Mouse (Mus musculus): ENCODE measurements around the gene Trim33. TPM values are rescaled to one million over a fixed set of nuclear protein-coding genes. Genes with fewer than 3 reads are reported as not detected.
A peak's percentile ranks its signal among the peaks of the same experiment; 100 is the strongest.

Gene Trim33
- polyA plus RNA-seq (2016; fragmentation: Nextera tagmentation; extraction: Ambion mirVana) = 39.2 and 42.6 TPM in 2 replicates

GRCm38 (mm10) chr3:103279182-103280149 is at the start of gene Trim33:
Trim33 (plus strand) TSS chr3:103279293.
- Histone ChIP-seq H3K4me3 (peak within 1 kb of the TSS; percentile 99), H3K4me1 (peaks cover 22% of the 10 kb centered on the region), H3K36me3 (peaks cover 7% of the 10 kb centered on the region; the same call in 1 of the 2 replicates), H3K27ac (peak within 1 kb of the TSS; percentile 98), H3K9me3 (replicated peaks) (no peaks in the 10 kb centered on the region), H3K9ac (peak within 1 kb of the TSS; percentile 100), H3K4me2 (replicated peaks) (peak within 1 kb of the TSS; percentile 82), H3K27me3 (no peaks in the 10 kb centered on the region)
- peak; percentile 89 for ATAC-seq (ENCODE audit: low FRiP score)
- under 1% methylated on average over 96 of the region's 136 CpGs for WGBS

- peaks cover 7% of the 10 kb centered on the region; the same call in 1 of the 2 replicates for H3K9me3 ChIP-seq (replicated peaks)
- ATAC-seq (ENCODE audit: low FRiP score) = no peak
- H3K36me3 ChIP-seq = no peaks in the 10 kb centered on the region
- 81% methylated on average over 4 of the region's 4 CpGs for WGBS
- no peak overlapping the region for H3K9ac ChIP-seq
- H3K27ac ChIP-seq = no peak overlapping the region
- no peaks in the 10 kb centered on the region for H3K4me1 ChIP-seq
- H3K4me2 ChIP-seq (replicated peaks) = no peak overlapping the region
- H3K27me3 ChIP-seq = no peaks in the 10 kb centered on the region
- no peak overlapping the region for H3K4me3 ChIP-seq
These were observed 46.7 kb upstream of the Trim33 start for GRCm38 (mm10) chr3:103232398-103232797.

GRCm38 (mm10) chr3:103241524-103241923 is 37.6 kb upstream of the Trim33 start:
- no peak overlapping the region for H3K27ac ChIP-seq
- no peaks in the 10 kb centered on the region for H3K4me1 ChIP-seq
- H3K9ac ChIP-seq = no peak overlapping the region
- 93% methylated on average over 2 of the region's 2 CpGs for WGBS
- no peaks in the 10 kb centered on the region for H3K27me3 ChIP-seq
- no peaks in the 10 kb centered on the region for H3K36me3 ChIP-seq
- no peak overlapping the region for H3K4me2 ChIP-seq (replicated peaks)
- no peak for ATAC-seq (ENCODE audit: low FRiP score)
- no peaks in the 10 kb centered on the region for H3K9me3 ChIP-seq (replicated peaks)
- no peak overlapping the region for H3K4me3 ChIP-seq

- Histone ChIP-seq H3K27me3 (no peaks in the 10 kb centered on the region), H3K4me3 (no peak overlapping the region), H3K9me3 (replicated peaks) (no peaks in the 10 kb centered on the region), H3K27ac (no peak overlapping the region), H3K36me3 (no peaks in the 10 kb centered on the region), H3K4me1 (no peaks in the 10 kb centered on the region), H3K4me2 (replicated peaks) (no peak overlapping the region), H3K9ac (no peak overlapping the region)
- WGBS = 92% methylated on average over 3 of the region's 3 CpGs
- no peak for ATAC-seq (ENCODE audit: low FRiP score)
These were observed 36.9 kb upstream of the Trim33 start for GRCm38 (mm10) chr3:103242156-103242555.

GRCm38 (mm10) chr3:103243491-103243890 is 35.6 kb upstream of the Trim33 start:
- H3K9ac ChIP-seq = no peak overlapping the region
- no peak for ATAC-seq (ENCODE audit: low FRiP score)
- WGBS = 89% methylated on average over 2 of the region's 2 CpGs

DNA sequence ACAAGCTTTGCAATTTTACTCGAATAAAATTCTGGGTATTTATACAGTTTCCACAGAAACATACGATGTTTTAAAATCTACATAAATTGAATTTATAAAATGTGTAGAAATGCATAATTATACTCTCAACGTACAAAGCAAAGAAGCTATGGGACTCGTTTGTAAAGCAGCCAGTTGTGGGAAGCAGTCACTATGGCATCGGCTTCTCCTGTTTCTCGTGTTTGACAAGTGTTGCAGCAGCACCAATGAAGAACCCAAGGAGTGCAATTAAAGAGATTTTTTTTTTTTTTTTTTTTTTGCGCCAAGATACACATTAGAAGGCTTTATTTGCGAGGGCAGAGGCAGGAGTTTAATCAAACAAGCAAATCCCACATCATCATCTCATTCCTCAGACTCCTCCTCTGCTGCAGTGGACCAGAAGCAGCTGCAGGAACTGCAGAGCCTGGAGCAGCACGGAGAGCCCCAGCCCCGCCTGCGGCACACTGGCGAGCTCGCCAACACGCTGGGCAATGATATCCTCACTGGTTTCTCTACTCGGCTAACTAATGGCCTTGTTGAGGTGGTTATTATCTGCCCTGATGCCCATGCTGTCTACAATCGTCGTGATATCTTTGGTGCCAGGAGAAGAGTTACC is 32.3 kb upstream of the Trim33 start:
- no peaks in the 10 kb centered on the region for H3K9me3 ChIP-seq (replicated peaks)
- no peak overlapping the region for H3K4me2 ChIP-seq (replicated peaks)
- H3K36me3 ChIP-seq = no peaks in the 10 kb centered on the region
- no peak overlapping the region for H3K27ac ChIP-seq
- no peak for ATAC-seq (ENCODE audit: low FRiP score)
- WGBS = 83% methylated on average over 17 of the region's 17 CpGs
- H3K9ac ChIP-seq = no peak overlapping the region
- H3K4me1 ChIP-seq = no peaks in the 10 kb centered on the region
- H3K4me3 ChIP-seq = no peak overlapping the region
- H3K27me3 ChIP-seq = no peaks in the 10 kb centered on the region

More at GRCm38 (mm10) chr3:103243491-103243890, 35.6 kb upstream of the Trim33 start:
- H3K4me1 ChIP-seq = no peaks in the 10 kb centered on the region
- H3K4me2 ChIP-seq (replicated peaks) = no peak overlapping the region
- no peaks in the 10 kb centered on the region for H3K27me3 ChIP-seq
- no peaks in the 10 kb centered on the region for H3K36me3 ChIP-seq
- H3K9me3 ChIP-seq (replicated peaks) = no peaks in the 10 kb centered on the region
- H3K4me3 ChIP-seq = no peak overlapping the region
- H3K27ac ChIP-seq = no peak overlapping the region

GRCm38 (mm10) chr3:103256089-103256819 is 22.8 kb upstream of the Trim33 start:
- Histone ChIP-seq H3K9me3 (replicated peaks) (no peaks in the 10 kb centered on the region), H3K9ac (no peak overlapping the region), H3K27ac (no peak overlapping the region), H3K4me3 (no peak overlapping the region), H3K4me1 (no peaks in the 10 kb centered on the region), H3K27me3 (no peaks in the 10 kb centered on the region), H3K4me2 (replicated peaks) (no peak overlapping the region), H3K36me3 (no peaks in the 10 kb centered on the region)
- 69% methylated on average over 10 of the region's 10 CpGs for WGBS
- ATAC-seq (ENCODE audit: low FRiP score) = no peak

DNA sequence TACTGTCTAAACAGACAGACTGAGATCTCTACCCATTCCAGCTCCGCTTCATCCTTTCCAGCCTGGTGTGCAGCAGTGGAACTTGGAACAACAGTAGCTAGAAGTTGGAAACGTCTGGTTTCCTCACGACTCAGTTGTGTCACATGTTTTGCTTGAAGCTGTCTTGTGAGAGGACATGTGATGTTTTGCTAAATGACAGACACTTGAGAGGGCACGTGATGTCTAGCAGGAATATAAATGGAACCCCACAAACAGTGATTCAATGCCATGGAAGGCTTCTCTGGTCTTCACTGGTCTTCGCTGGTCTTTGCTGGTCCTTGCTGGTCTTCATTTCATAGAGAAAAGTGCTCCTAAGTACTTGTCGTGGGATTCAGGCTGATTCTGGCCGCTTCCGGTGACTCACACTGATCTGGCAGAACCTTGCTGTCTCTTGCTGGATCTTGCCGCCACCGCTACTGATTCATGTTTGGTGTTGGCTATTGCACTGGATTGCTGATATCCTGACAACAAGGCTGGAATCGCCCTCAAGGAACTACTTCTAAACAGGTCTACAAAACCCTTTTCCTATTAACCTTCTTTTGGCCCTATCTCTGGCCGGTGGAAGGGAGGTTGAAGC is 16.2 kb upstream of the Trim33 start:
- H3K4me1 ChIP-seq = no peaks in the 10 kb centered on the region
- H3K9me3 ChIP-seq (replicated peaks) = no peaks in the 10 kb centered on the region
- no peak overlapping the region for H3K4me2 ChIP-seq (replicated peaks)
- no peak overlapping the region for H3K4me3 ChIP-seq
- H3K27ac ChIP-seq = no peak overlapping the region
- H3K27me3 ChIP-seq = no peaks in the 10 kb centered on the region
- ATAC-seq (ENCODE audit: low FRiP score) = no peak
- WGBS = 91% methylated on average over 12 of the region's 12 CpGs
- no peak overlapping the region for H3K9ac ChIP-seq
- H3K36me3 ChIP-seq = no peaks in the 10 kb centered on the region

GRCm38 (mm10) chr3:103278561-103279181 is 422 bp upstream of the Trim33 start:
- H3K27ac ChIP-seq = peak overlapping the region; percentile 98
- 10% methylated on average over 11 of the region's 11 CpGs for WGBS

DNA sequence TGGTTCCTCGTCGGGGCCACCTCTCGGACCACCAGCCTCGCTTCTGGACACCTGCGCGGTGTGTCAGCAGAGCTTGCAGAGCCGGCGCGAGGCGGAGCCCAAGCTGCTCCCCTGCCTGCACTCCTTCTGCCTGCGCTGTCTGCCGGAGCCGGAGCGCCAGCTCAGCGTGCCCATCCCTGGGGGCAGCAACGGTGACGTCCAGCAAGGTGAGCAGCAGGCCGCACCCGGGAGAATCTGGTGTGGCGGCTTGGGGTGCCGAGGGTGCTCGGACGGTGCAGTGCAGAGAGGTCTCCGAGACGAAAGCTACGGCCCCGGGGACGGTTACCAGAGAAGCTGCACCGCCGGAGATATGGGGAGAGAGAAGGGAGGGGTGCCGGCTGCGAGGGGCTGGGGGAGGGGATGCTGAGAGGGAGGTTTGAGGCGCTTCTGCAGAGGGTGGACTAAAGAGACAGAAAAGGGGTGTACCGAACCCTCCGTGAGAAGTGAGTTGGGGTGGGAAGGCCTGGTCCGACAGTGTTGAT is 1.2 kb downstream of the Trim33 start:
- Histone ChIP-seq H3K4me2 (replicated peaks) (peak overlapping the region; percentile 82), H3K9me3 (replicated peaks) (no peaks in the 10 kb centered on the region), H3K27ac (peak overlapping the region; percentile 98), H3K4me3 (peak overlapping the region; percentile 99), H3K4me1 (peaks cover 22% of the 10 kb centered on the region), H3K36me3 (peaks cover 7% of the 10 kb centered on the region; the same call in 1 of the 2 replicates), H3K9ac (peak overlapping the region; percentile 100), H3K27me3 (no peaks in the 10 kb centered on the region)
- whole genome bisulfite sequencing = under 1% methylated on average over 36 of the region's 36 CpGs
- peak; percentile 74 for ATAC-seq (ENCODE audit: low FRiP score)

More at GRCm38 (mm10) chr3:103278561-103279181, 422 bp upstream of the Trim33 start:
- Histone ChIP-seq H3K9ac (peak overlapping the region; percentile 100), H3K4me1 (peaks cover 22% of the 10 kb centered on the region), H3K9me3 (replicated peaks) (no peaks in the 10 kb centered on the region), H3K4me2 (replicated peaks) (peak overlapping the region; percentile 82), H3K27me3 (no peaks in the 10 kb centered on the region), H3K36me3 (peaks cover 7% of the 10 kb centered on the region; the same call in 1 of the 2 replicates), H3K4me3 (peak overlapping the region; percentile 99)
- no peak for ATAC-seq (ENCODE audit: low FRiP score)

GRCm38 (mm10) chr3:103280875-103281274 is 1.8 kb downstream of the Trim33 start:
- Histone ChIP-seq H3K27ac (peak overlapping the region; percentile 98; the same call in 1 of the 2 replicates), H3K4me2 (replicated peaks) (peak overlapping the region; percentile 82), H3K4me3 (peak overlapping the region; percentile 99), H3K9me3 (replicated peaks) (no peaks in the 10 kb centered on the region), H3K27me3 (no peaks in the 10 kb centered on the region), H3K9ac (peak overlapping the region; percentile 100), H3K4me1 (peaks cover 22% of the 10 kb centered on the region), H3K36me3 (peaks cover 7% of the 10 kb centered on the region; the same call in 1 of the 2 replicates)
- WGBS = 26% methylated on average over 5 of the region's 5 CpGs
- ATAC-seq (ENCODE audit: low FRiP score) = no peak

Measured in hindbrain, embryonic 12.5 days (tissue).